ENCODE assay signal across 16 mouse cellular contexts in genomic region chr1:127830215-127830921, GRCm38 (mm10). TPM values are rescaled to one million over a fixed set of nuclear protein-coding genes. Genes with fewer than 3 reads are reported as not detected.
A peak's percentile ranks its signal among the peaks of the same experiment; 100 is the strongest.
DNase-seq lines count a peak whose midpoint lies in the region; ATAC-seq and TF ChIP-seq lines count a peak whose summit lies in the region.
"Had no signal": no experiment of that assay in that cellular context is flagged by ENCODE, and none has a peak within 500 bp of the region (broad histone marks: within the 10 kb centered on the region; RNA-seq: fewer than 3 reads in every experiment).

No protein-coding gene starts in this region.

- DNase-seq in B cell, adult 2 months: peak; percentile 23 to 24
- DNase-seq in CD4-positive, CD25-positive, alpha-beta regulatory T cell, adult 2 months (ENCODE audit: low read depth, low spot score): peak; percentile 61
- DNase-seq in thymus, adult 2 months: peak; percentile 67
- DNase-seq in cerebellum, postnatal 25 days: no peak
- DNase-seq: adrenal gland, postnatal 14 days; cerebellum, postnatal 14 days; layer of hippocampus, postnatal 36 days; lung, adult 2 months had no signal

- peaks cover 16% of the 10 kb centered on the region for H3K4me1 ChIP-seq in thymus, adult 2 months (replicated peaks; ENCODE audit: control insufficient read depth, insufficient read depth, low read length)
- H3K4me1 ChIP-seq in hindbrain, embryonic 16.5 days (ENCODE audit: control insufficient read depth, insufficient read depth, low read depth, low read length): no peaks in the 10 kb centered on the region
- H3K4me1 ChIP-seq in neural tube, embryonic 15.5 days: no peaks in the 10 kb centered on the region

- H3K36me3 ChIP-seq in thymus, adult 2 months (ENCODE audit: control insufficient read depth, insufficient read depth, low read length): no peaks in the 10 kb centered on the region
- no peaks in the 10 kb centered on the region for H3K36me3 ChIP-seq in hindbrain, embryonic 16.5 days (ENCODE audit: control insufficient read depth, insufficient read depth, low read length)
- H3K36me3 ChIP-seq in neural tube, embryonic 15.5 days: no peaks in the 10 kb centered on the region
- H3K36me3 ChIP-seq: heart, embryonic 15.5 days had no signal

- peak overlapping the region; percentile 65 for H3K27ac ChIP-seq in thymus, adult 2 months (ENCODE audit: control insufficient read depth, insufficient read depth, low read length)
- no peak overlapping the region for H3K27ac ChIP-seq in hindbrain, embryonic 16.5 days (ENCODE audit: low read depth, low read length)
- H3K27ac ChIP-seq in neural tube, embryonic 15.5 days (replicated peaks): no peak overlapping the region
- H3K27ac ChIP-seq: heart, embryonic 15.5 days; stomach, postnatal 0 days had no signal

- H3K9me3 ChIP-seq in hindbrain, embryonic 16.5 days (ENCODE audit: control insufficient read depth, low read length): no peaks in the 10 kb centered on the region
- no peaks in the 10 kb centered on the region for H3K9me3 ChIP-seq in neural tube, embryonic 15.5 days (replicated peaks)
- H3K9me3 ChIP-seq: heart, embryonic 15.5 days had no signal

- TF ChIP-seq CTCF in thymus, adult 2 months (IDR thresholded peaks at IDR 0.05; ENCODE audit: borderline replicate concordance, control insufficient read depth, extremely low read depth, insufficient read depth, low read length, poor library complexity): no peak

- no peak overlapping the region for H3K9ac ChIP-seq in hindbrain, embryonic 16.5 days (ENCODE audit: low read depth, low read length)
- H3K9ac ChIP-seq in neural tube, embryonic 15.5 days (replicated peaks): no peak overlapping the region
- H3K9ac ChIP-seq: heart, embryonic 15.5 days had no signal

- ATAC-seq in inflammation-experienced regulatory T-cells, adult 6 months: peak; percentile 90
- no peak for ATAC-seq in hindbrain, embryonic 16.5 days
- ATAC-seq in neural tube, embryonic 15.5 days (ENCODE audit: low FRiP score): no peak
- ATAC-seq: intestine, embryonic 16.5 days had no signal

- H3K4me3 ChIP-seq in thymus, adult 2 months (ENCODE audit: control insufficient read depth, insufficient read depth, low read length): peak overlapping the region; percentile 7; the same call in 1 of the 2 replicates
- no peak overlapping the region for H3K4me3 ChIP-seq in hindbrain, embryonic 16.5 days (ENCODE audit: low read length)
- no peak overlapping the region for H3K4me3 ChIP-seq in neural tube, embryonic 15.5 days (replicated peaks)
- H3K4me3 ChIP-seq: heart, embryonic 15.5 days had no signal

- WGBS in thymus, adult 2 months: 6% methylated on average over 13 of the region's 13 CpGs
- 87% methylated on average over 13 of the region's 13 CpGs for WGBS in hindbrain, embryonic 16.5 days
- WGBS in neural tube, embryonic 15.5 days: 87% methylated on average over 13 of the region's 13 CpGs

- 0 out of 2 replicates have a peak, but pooled peaks have one; percentile 20 for TF ChIP-seq POLR2A in thymus, adult 2 months (IDR thresholded peaks at IDR 0.05; ENCODE audit: control insufficient read depth, extremely low read depth, insufficient read depth, low read length, poor library complexity)

- no peak overlapping the region for H3K4me2 ChIP-seq in hindbrain, embryonic 16.5 days (ENCODE audit: low read length)
- H3K4me2 ChIP-seq in neural tube, embryonic 15.5 days: no peak overlapping the region
- H3K4me2 ChIP-seq: heart, embryonic 15.5 days had no signal

- no peaks in the 10 kb centered on the region for H3K27me3 ChIP-seq in thymus, adult 2 months (ENCODE audit: control insufficient read depth, insufficient read depth, low read length)
- no peaks in the 10 kb centered on the region for H3K27me3 ChIP-seq in hindbrain, embryonic 16.5 days (replicated peaks; ENCODE audit: control insufficient read depth, insufficient read depth, low read length)
- H3K27me3 ChIP-seq in neural tube, embryonic 15.5 days (replicated peaks): no peaks in the 10 kb centered on the region
- H3K27me3 ChIP-seq: heart, embryonic 15.5 days had no signal

RNA-seq across cellular contexts. Expression of gene Map3k19, which starts 24.5 kb away (rescaled TPM):
- 1 to 10 TPM in 1 of 3 experiments, under 1 TPM in 1, not detected in 1; 0.32 to 1.2 TPM for polyA plus RNA-seq in inflammation-experienced regulatory T-cells, adult 6 months (2017; shearing (Covaris generic))
- 0.54 and 0.73 TPM in 2 replicates for polyA plus RNA-seq in thymus, adult 2 months (2012; rRNA removed)
- polyA plus RNA-seq in hindbrain, embryonic 16.5 days (2015; fragmentation: Nextera tagmentation; extraction: Ambion mirVana): 0.84 and 1.1 TPM in 2 replicates
- 0.68 and 0.97 TPM in 2 replicates for polyA plus RNA-seq in neural tube, embryonic 15.5 days (2015; fragmentation: Nextera tagmentation; extraction: Ambion mirVana)
- polyA plus RNA-seq: embryonic facial prominence, embryonic 11.5 days; intestine, embryonic 16.5 days; limb, embryonic 11.5 days; stomach, postnatal 0 days had no signal

RNA-seq across cellular contexts. Expression of gene Rab3gap1, which starts 38.2 kb away (rescaled TPM):
- 10 to 100 TPM; 48.3 to 83.3 (median 61.6) TPM for polyA plus RNA-seq in inflammation-experienced regulatory T-cells, adult 6 months (2017; shearing (Covaris generic))
- polyA plus RNA-seq in thymus, adult 2 months (2012; rRNA removed): 35.7 and 37.3 TPM in 2 replicates
- polyA plus RNA-seq in hindbrain, embryonic 16.5 days (2015; fragmentation: Nextera tagmentation; extraction: Ambion mirVana): 20.9 and 21.1 TPM in 2 replicates
- 21.5 and 22.5 TPM in 2 replicates for polyA plus RNA-seq in neural tube, embryonic 15.5 days (2015; fragmentation: Nextera tagmentation; extraction: Ambion mirVana)

RNA-seq across cellular contexts. Expression of gene Ccnt2, which starts 56.4 kb away (rescaled TPM):
- polyA plus RNA-seq in inflammation-experienced regulatory T-cells, adult 6 months (2017; shearing (Covaris generic)): 100 to 1,000 TPM in 2 of 3 experiments, 10 to 100 TPM in 1; 79.6 to 135 (median 109) TPM
- 46.8 and 50.0 TPM in 2 replicates for polyA plus RNA-seq in thymus, adult 2 months (2012; rRNA removed)
- 75.6 and 84.4 TPM in 2 replicates for polyA plus RNA-seq in hindbrain, embryonic 16.5 days (2015; fragmentation: Nextera tagmentation; extraction: Ambion mirVana)
- 91.1 and 99.3 TPM in 2 replicates for polyA plus RNA-seq in neural tube, embryonic 15.5 days (2015; fragmentation: Nextera tagmentation; extraction: Ambion mirVana)

Comparison
In these comparisons a context has a peak if more than half of its experiments do, and no peak if none do; other contexts are left out.
1. DNase-seq: peak in B cell, adult 2 months (2 of 2), CD4-positive, CD25-positive, alpha-beta regulatory T cell, adult 2 months (single experiment) and thymus, adult 2 months (single experiment); none in cerebellum, postnatal 25 days (0 of 2).